Mouse (Mus musculus) embryo, embryonic 11 days (tissue): ENCODE measurements around the gene Defb22.

Experiments used
- DNase-seq: peaks from one replicate; pipeline ENCODE4 v3.0.0-alpha.2; 2015

Defb22 gene

GRCm38 (mm10) chr2:152438963-152439362 lies 51.0 kb downstream of the Defb22 start:
- DNase-seq: no peak

GRCm38 (mm10) chr2:152436983-152437860 lies 52.7 kb downstream of the Defb22 start:
- DNase-seq: peak; percentile 88

GRCm38 (mm10) chr2:152436405-152436901 lies 53.5 kb downstream of the Defb22 start:
- no peak for DNase-seq
